Mouse (Mus musculus): ENCODE results near the gene Plek. TPM values are rescaled to one million over a fixed set of nuclear protein-coding genes. Genes with fewer than 3 reads are reported as not detected.

Gene Plek
- polyA plus RNA-seq, 1 experiment, result 86.2 TPM

DNA sequence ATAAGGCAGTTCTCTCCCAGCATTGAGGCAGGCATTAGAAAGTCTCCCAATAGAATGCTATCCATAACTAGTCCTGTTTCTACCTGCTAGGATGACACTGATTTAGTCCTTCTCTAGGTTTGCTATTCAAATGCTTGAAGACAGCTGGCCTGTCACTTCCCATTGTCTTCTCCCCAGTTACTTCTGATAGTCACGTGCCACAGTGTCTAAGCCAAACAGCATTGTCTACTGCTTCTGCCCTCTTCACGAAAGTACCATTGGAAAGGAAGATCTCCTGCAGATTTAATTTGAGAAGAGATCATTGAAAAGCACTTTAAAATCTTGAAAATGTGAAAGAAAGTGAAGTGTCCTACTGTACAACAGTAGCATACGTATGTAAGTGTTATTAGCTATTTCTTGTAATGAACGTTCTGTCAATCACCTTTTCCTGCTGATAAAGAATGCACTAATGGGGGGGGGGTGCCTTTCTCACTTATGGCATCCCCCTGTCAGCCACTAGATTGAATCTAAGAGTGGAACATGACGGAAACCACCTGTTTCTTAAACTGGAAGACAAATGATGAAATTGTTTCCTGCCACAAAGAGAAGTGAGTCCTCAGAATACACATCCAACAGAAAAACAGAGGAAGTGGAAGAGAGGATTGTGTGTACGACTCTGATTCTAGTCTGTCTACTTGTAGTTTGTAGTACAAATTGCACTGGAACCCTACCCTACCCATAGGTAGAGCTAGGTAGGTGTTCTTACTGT lies 95.9 kb downstream of the Plek start:
- Histone ChIP-seq H3K27ac (ENCODE audit: insufficient read depth, low read depth, low read length) (peak overlapping the region; percentile 78), H3K4me1 (ENCODE audit: control insufficient read depth, insufficient read depth, low read length) (peaks cover 30% of the 10 kb centered on the region), H3K4me3 (ENCODE audit: insufficient read depth, low read length) (peak overlapping the region; percentile 5; the same call in 1 of the 2 replicates)
- TF ChIP-seq CTCF (IDR thresholded peaks at IDR 0.05; ENCODE audit: low read depth, low read length) (no peak), POLR2A (IDR thresholded peaks at IDR 0.05; ENCODE audit: borderline replicate concordance, low read depth, low read length) (no peak)

DNA sequence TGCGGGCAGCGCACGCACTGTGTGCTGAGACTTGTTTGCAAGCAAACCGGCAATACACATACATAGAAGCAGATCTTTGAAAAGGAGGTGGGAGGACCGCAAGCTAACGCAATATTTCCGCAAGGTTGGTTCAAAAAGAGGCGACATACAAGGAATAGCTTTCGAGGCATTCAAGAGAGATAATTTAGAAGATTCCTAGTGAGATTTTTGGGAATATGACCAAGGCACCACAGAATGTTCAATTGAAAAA lies 100.5 kb downstream of the Plek start:
- TF ChIP-seq CTCF (IDR thresholded peaks at IDR 0.05; ENCODE audit: low read depth, low read length), result no peak
- no peak for TF ChIP-seq POLR2A (IDR thresholded peaks at IDR 0.05; ENCODE audit: borderline replicate concordance, low read depth, low read length)
- H3K27ac ChIP-seq (ENCODE audit: insufficient read depth, low read depth, low read length), result peak overlapping the region; percentile 59

DNA sequence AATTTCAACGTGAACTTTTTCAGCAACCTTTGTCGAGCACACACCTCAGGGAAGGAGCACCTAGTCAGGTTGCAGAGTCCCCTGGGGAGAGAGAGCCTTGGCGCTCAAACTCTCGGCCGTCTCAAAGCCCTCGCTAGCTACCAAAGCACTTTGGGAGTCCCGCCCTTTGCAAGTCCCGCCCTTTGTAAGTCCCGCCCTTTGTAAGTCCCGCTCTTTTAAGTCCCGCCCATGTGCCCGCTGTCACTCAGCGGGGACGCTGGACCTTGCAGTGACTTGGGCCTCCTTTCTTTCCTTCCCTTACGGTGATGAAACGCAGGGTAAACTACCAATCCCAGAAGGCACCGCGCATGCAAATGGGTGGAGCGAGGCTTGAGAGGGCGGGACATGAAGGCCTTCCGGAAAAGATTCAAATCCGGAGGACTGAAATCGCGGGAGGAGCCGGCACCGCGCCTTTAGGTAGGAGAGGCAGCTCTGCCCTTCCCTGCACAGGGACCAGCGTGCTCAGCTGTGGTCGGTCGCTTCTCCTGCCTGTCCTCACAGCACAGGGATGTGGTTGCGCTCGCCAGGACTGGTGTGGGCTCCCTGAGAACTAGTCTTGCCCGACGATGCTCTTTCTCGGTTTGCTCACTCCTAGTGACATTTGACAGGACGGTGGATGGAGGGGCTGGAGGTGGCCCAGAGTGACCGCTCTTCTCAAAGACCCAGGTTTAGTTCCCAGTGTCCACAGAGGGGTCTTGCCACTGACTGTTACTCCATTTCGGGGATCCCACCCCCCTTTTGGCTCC lies 101.0 kb downstream of the Plek start, which contains the start of gene Fbxo48:
TSS of gene Fbxo48 (plus strand) at position 400 of the 785 bp plus-strand sequence.
- Histone ChIP-seq H3K27ac (ENCODE audit: insufficient read depth, low read depth, low read length) (peak within 1 kb of the TSS; percentile 82), H3K4me1 (ENCODE audit: control insufficient read depth, insufficient read depth, low read length) (peaks cover 22% of the 10 kb centered on the region), H3K4me3 (ENCODE audit: insufficient read depth, low read length) (peak within 1 kb of the TSS; percentile 83)
- TF ChIP-seq POLR2A (IDR thresholded peaks at IDR 0.05; ENCODE audit: borderline replicate concordance, low read depth, low read length) (no peak), CTCF (IDR thresholded peaks at IDR 0.05; ENCODE audit: low read depth, low read length) (no peak)

More for the DNA sequence above, 100.5 kb downstream of the Plek start:
- H3K4me3 ChIP-seq (ENCODE audit: insufficient read depth, low read length), result peak overlapping the region; percentile 83
- peaks cover 24% of the 10 kb centered on the region for H3K4me1 ChIP-seq (ENCODE audit: control insufficient read depth, insufficient read depth, low read length)

DNA sequence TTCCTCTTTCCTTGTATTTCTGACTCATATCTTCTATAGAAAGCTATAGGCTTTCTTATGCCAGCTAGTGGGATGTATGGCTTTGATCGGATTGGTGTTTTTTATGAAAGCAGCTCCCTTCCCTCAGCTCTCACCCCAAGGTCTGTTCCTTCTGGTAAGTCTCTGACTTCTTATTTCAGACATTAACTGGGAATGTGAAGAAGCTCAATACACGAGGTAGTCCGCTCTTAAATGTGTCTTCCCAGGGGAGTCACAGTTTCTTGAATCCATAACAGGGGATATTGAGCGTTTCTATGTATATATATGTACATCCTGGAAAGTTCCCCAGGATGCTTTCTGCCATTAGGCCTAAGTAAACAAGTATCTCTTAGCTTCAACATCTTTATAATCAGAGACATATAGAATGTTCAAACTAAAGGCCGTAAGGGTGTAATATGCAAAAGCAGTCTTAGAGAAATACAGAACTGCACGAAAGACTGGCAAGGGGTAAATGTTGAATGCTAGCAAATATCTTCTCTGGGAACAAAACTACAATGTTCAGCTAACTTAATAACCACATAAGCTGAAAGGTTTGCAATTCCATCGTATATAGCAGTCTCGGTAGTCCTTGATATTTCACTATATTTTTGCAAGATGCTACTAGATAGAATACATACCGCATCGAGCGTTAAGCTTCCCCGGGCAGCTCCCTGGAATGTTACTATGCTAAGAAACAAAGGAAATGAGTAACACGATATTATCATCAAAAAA lies 101.8 kb downstream of the Plek start:
- H3K4me1 ChIP-seq (ENCODE audit: control insufficient read depth, insufficient read depth, low read length), result peaks cover 19% of the 10 kb centered on the region
- TF ChIP-seq CTCF (IDR thresholded peaks at IDR 0.05; ENCODE audit: low read depth, low read length) (no peak), POLR2A (IDR thresholded peaks at IDR 0.05; ENCODE audit: borderline replicate concordance, low read depth, low read length) (no peak)
- peak overlapping the region; percentile 82 for H3K27ac ChIP-seq (ENCODE audit: insufficient read depth, low read depth, low read length)
- peak overlapping the region; percentile 62 for H3K4me3 ChIP-seq (ENCODE audit: insufficient read depth, low read length)

DNA sequence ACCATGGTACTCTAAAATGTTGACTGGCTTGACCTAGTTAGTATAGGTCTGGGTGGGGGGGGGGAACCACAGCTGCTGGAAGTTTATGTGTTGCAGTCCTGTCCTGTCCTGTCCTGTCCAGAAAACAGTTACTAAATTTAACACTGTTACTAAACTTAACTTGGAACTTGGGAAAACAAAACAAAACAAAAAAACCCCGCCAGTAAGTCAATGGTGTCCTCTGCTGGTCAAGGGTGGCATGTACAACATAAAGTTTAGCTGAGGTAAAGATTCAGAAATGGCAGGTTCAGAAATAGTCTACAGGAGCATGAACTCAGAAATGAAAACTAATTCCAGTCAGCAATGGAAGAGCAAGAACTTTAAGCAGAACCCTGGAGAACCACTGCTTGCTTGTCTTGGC lies 103.4 kb downstream of the Plek start:
- Histone ChIP-seq H3K4me1 (ENCODE audit: control insufficient read depth, insufficient read depth, low read length) (peaks cover 13% of the 10 kb centered on the region), H3K4me3 (ENCODE audit: insufficient read depth, low read length) (no peak overlapping the region), H3K27ac (ENCODE audit: insufficient read depth, low read depth, low read length) (no peak overlapping the region)
- TF ChIP-seq POLR2A (IDR thresholded peaks at IDR 0.05; ENCODE audit: borderline replicate concordance, low read depth, low read length) (no peak), CTCF (IDR thresholded peaks at IDR 0.05; ENCODE audit: low read depth, low read length) (no peak)

DNA sequence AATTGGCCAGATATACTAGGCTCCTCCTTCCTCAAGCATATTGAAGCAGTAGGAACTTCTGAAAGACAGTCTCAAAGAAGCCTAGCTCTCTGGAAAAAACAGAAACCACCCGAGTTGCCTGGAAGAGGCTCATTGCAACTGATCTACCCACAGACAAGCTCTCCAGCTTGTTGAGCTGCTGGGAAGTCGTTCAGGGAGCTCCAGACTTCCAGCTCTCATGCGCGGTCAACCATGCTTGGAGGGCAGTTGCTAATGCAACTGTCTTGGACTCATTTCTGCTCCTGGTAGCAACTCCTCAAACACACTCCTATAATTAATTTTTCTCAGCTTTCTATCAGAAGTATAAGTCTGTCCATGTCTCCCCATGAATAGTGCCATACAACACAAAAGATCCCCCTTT lies 109.2 kb downstream of the Plek start:
- Histone ChIP-seq H3K27ac (ENCODE audit: insufficient read depth, low read depth, low read length) (no peak overlapping the region), H3K4me3 (ENCODE audit: insufficient read depth, low read length) (no peak overlapping the region), H3K4me1 (ENCODE audit: control insufficient read depth, insufficient read depth, low read length) (peaks cover 2% of the 10 kb centered on the region)
- TF ChIP-seq POLR2A (IDR thresholded peaks at IDR 0.05; ENCODE audit: borderline replicate concordance, low read depth, low read length), result no peak
- no peak for TF ChIP-seq CTCF (IDR thresholded peaks at IDR 0.05; ENCODE audit: low read depth, low read length)

DNA sequence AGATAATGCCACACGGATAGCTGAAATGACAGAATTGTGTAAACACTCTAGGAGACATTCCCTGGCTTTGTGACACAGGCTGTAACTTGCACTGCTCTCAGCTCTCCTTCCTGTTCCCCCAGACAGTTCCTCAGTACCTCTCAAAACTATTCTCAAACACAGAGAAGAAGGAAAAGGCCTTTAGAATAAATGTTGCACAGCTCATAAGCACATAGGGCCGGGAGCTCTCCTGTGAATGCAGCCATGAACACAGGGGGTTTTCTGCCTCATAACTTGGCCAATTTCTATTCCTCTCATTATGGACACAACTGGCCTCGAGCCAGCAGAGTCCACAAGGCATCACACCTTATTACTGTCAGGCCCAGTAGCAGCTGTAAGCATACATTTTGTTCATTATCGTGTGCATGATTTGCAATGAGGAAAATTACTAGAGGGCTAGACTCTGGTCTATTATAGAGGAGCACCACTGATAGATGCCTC lies 110.2 kb downstream of the Plek start:
- TF ChIP-seq POLR2A (IDR thresholded peaks at IDR 0.05; ENCODE audit: borderline replicate concordance, low read depth, low read length), result no peak
- TF ChIP-seq CTCF (IDR thresholded peaks at IDR 0.05; ENCODE audit: low read depth, low read length), result no peak
- no peak overlapping the region for H3K27ac ChIP-seq (ENCODE audit: insufficient read depth, low read depth, low read length)
- H3K4me3 ChIP-seq (ENCODE audit: insufficient read depth, low read length), result no peak overlapping the region
- peaks cover 2% of the 10 kb centered on the region for H3K4me1 ChIP-seq (ENCODE audit: control insufficient read depth, insufficient read depth, low read length)

DNA sequence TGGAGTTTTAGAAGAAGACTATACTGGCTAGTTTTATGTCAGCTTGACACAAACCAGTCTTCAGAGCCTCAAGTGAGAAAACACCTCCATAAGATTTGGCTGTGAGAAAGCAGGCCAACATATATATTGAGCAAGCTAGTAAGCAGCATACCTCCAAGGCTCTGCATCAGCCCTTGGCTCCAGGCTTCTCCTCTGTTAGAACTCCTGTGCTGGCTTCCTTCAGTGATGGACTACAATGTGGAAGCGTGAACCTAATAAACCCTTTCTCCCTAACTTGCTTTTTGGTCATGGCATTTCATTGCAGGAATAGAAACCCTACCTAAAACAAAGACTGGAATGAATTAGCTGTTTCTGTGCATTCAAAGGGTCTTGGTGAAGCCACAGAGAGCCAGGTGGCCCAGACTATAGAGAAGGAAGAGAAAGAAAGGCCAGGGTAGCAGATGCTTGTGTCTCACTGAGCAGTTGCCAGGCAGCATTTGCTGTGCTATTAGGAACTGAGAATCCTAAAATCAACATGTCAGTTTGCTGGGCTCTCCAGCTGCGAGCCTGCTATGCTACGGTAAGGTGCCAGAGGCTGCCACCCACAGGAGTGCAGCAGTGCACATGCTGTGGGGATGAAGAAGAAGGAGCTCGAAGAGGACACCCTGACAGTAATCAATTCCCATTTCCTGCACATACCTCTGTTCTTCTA lies 110.9 kb downstream of the Plek start:
- H3K27ac ChIP-seq (ENCODE audit: insufficient read depth, low read depth, low read length), result no peak overlapping the region
- no peak overlapping the region for H3K4me3 ChIP-seq (ENCODE audit: insufficient read depth, low read length)
- TF ChIP-seq POLR2A (IDR thresholded peaks at IDR 0.05; ENCODE audit: borderline replicate concordance, low read depth, low read length) (no peak), CTCF (IDR thresholded peaks at IDR 0.05; ENCODE audit: low read depth, low read length) (no peak)
- H3K4me1 ChIP-seq (ENCODE audit: control insufficient read depth, insufficient read depth, low read length), result peaks cover 2% of the 10 kb centered on the region

DNA sequence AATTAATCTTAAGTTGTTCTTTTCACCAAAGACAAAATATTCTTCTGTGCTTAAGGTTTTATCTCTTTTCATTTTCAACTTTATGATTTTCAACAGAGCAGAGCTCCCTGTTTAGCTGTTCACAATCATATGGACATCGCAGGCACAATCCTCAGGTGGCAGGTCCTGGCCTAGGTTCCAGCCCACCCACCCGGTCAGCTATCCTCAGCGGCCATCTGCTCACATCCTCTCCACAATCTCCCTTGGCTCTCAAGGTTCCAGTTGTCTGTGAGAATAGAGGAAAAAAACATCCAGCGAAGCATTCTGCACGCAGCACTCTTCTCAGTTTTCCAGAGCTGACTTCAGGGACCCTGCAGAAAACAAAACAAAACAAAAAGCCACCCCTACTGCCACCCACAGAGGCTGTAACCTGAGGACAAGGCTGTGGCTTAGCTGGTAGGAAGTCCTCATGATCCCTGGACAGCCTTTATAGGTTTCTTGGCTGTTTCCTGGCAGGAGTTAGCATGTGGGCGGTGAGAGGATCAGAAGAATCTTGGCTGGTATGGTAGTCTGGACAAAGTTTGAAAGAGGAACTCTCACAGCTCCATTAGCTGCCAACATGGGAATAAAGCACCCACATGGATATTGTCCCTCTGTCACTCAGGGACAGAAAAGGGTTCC lies 116.5 kb downstream of the Plek start:
- Histone ChIP-seq H3K4me3 (ENCODE audit: insufficient read depth, low read length) (no peak overlapping the region), H3K27ac (ENCODE audit: insufficient read depth, low read depth, low read length) (no peak overlapping the region), H3K4me1 (ENCODE audit: control insufficient read depth, insufficient read depth, low read length) (peaks cover 2% of the 10 kb centered on the region; the same call in 1 of the 2 replicates)
- TF ChIP-seq CTCF (IDR thresholded peaks at IDR 0.05; ENCODE audit: low read depth, low read length), result no peak
- TF ChIP-seq POLR2A (IDR thresholded peaks at IDR 0.05; ENCODE audit: borderline replicate concordance, low read depth, low read length), result no peak
